Mouse (Mus musculus): ENCODE data around the gene Btg2. TPM values are rescaled to one million over a fixed set of nuclear protein-coding genes. Genes with fewer than 3 reads are reported as not detected.

Btg2 gene
- polyA plus RNA-seq, 1 experiment from 2014 or later, result 69.4 TPM

- Histone ChIP-seq H3K9ac (replicated peaks) (no peak overlapping the region), H3K4me2 (replicated peaks) (no peak overlapping the region), H3K4me1 (no peaks in the 10 kb centered on the region), H3K27me3 (no peaks in the 10 kb centered on the region), H3K4me3 (no peak overlapping the region), H3K9me3 (no peaks in the 10 kb centered on the region), H3K36me3 (no peaks in the 10 kb centered on the region), H3K27ac (replicated peaks) (no peak overlapping the region)
- ATAC-seq (replicated peaks), result peak; percentile 36
- WGBS, result 4% methylated on average over 5 of the region's 5 CpGs
Observed at GRCm38 (mm10) chr1:134106719-134107118, 27.8 kb upstream of the Btg2 start.

GRCm38 (mm10) chr1:134105764-134106430 lies 27.0 kb upstream of the Btg2 start:
- WGBS, result 60% methylated on average over 3 of the region's 3 CpGs
- no peaks in the 10 kb centered on the region for H3K27me3 ChIP-seq
- no peaks in the 10 kb centered on the region for H3K36me3 ChIP-seq
- no peaks in the 10 kb centered on the region for H3K4me1 ChIP-seq
- H3K4me2 ChIP-seq (replicated peaks), result no peak overlapping the region
- no peak for ATAC-seq (replicated peaks)
- H3K9ac ChIP-seq (replicated peaks), result no peak overlapping the region
- H3K9me3 ChIP-seq, result no peaks in the 10 kb centered on the region
- no peak overlapping the region for H3K27ac ChIP-seq (replicated peaks)
- H3K4me3 ChIP-seq, result no peak overlapping the region

GRCm38 (mm10) chr1:134105043-134105763 lies 26.3 kb upstream of the Btg2 start:
- 76% methylated on average over 11 of the region's 11 CpGs for WGBS
- H3K9me3 ChIP-seq, result no peaks in the 10 kb centered on the region
- no peak overlapping the region for H3K9ac ChIP-seq (replicated peaks)

GRCm38 (mm10) chr1:134103861-134104260 lies 24.9 kb upstream of the Btg2 start:
- H3K27ac ChIP-seq (replicated peaks), result no peak overlapping the region
- no peak for ATAC-seq (replicated peaks)
- no peak overlapping the region for H3K9ac ChIP-seq (replicated peaks)
- 68% methylated on average over 5 of the region's 5 CpGs for WGBS
- H3K4me3 ChIP-seq, result no peak overlapping the region
- H3K4me1 ChIP-seq, result peaks cover 11% of the 10 kb centered on the region
- H3K9me3 ChIP-seq, result no peaks in the 10 kb centered on the region
- no peak overlapping the region for H3K4me2 ChIP-seq (replicated peaks)
- H3K27me3 ChIP-seq, result no peaks in the 10 kb centered on the region
- no peaks in the 10 kb centered on the region for H3K36me3 ChIP-seq

More at GRCm38 (mm10) chr1:134105043-134105763, 26.3 kb upstream of the Btg2 start:
- Histone ChIP-seq H3K4me2 (replicated peaks) (no peak overlapping the region), H3K36me3 (no peaks in the 10 kb centered on the region), H3K4me1 (no peaks in the 10 kb centered on the region), H3K27ac (replicated peaks) (no peak overlapping the region), H3K4me3 (no peak overlapping the region), H3K27me3 (no peaks in the 10 kb centered on the region)
- ATAC-seq (replicated peaks), result no peak

GRCm38 (mm10) chr1:134101593-134101992 lies 22.7 kb upstream of the Btg2 start:
- H3K9ac ChIP-seq (replicated peaks), result no peak overlapping the region
- H3K9me3 ChIP-seq, result no peaks in the 10 kb centered on the region
- no peak overlapping the region for H3K4me2 ChIP-seq (replicated peaks)
- H3K4me3 ChIP-seq, result no peak overlapping the region
- no peak for ATAC-seq (replicated peaks)
- H3K27me3 ChIP-seq, result no peaks in the 10 kb centered on the region
- H3K36me3 ChIP-seq, result no peaks in the 10 kb centered on the region
- WGBS, result 75% methylated on average over 3 of the region's 3 CpGs
- peaks cover 34% of the 10 kb centered on the region for H3K4me1 ChIP-seq
- H3K27ac ChIP-seq (replicated peaks), result no peak overlapping the region

GRCm38 (mm10) chr1:134100928-134101327 lies 22.0 kb upstream of the Btg2 start:
- Histone ChIP-seq H3K9ac (replicated peaks) (no peak overlapping the region), H3K4me1 (peaks cover 40% of the 10 kb centered on the region), H3K27ac (replicated peaks) (no peak overlapping the region), H3K9me3 (no peaks in the 10 kb centered on the region), H3K4me3 (no peak overlapping the region), H3K4me2 (replicated peaks) (no peak overlapping the region), H3K36me3 (no peaks in the 10 kb centered on the region), H3K27me3 (no peaks in the 10 kb centered on the region)
- ATAC-seq (replicated peaks), result no peak
- WGBS, result 83% methylated on average over 4 of the region's 4 CpGs

GRCm38 (mm10) chr1:134100401-134100800 lies 21.5 kb upstream of the Btg2 start:
- Histone ChIP-seq H3K36me3 (no peaks in the 10 kb centered on the region), H3K4me3 (no peak overlapping the region), H3K4me1 (peaks cover 46% of the 10 kb centered on the region), H3K27me3 (no peaks in the 10 kb centered on the region), H3K4me2 (replicated peaks) (no peak overlapping the region), H3K9ac (replicated peaks) (no peak overlapping the region), H3K9me3 (no peaks in the 10 kb centered on the region), H3K27ac (replicated peaks) (no peak overlapping the region)
- ATAC-seq (replicated peaks), result no peak
- WGBS, result 85% methylated on average over 5 of the region's 5 CpGs

- 31% methylated on average over 12 of the region's 12 CpGs for WGBS
- Histone ChIP-seq H3K4me3 (peak overlapping the region; percentile 41), H3K36me3 (no peaks in the 10 kb centered on the region), H3K9ac (replicated peaks) (peak overlapping the region; percentile 46), H3K27ac (replicated peaks) (peak overlapping the region; percentile 93), H3K27me3 (no peaks in the 10 kb centered on the region), H3K4me1 (peaks cover 53% of the 10 kb centered on the region), H3K9me3 (no peaks in the 10 kb centered on the region), H3K4me2 (replicated peaks) (peak overlapping the region; percentile 67)
- 0 out of 2 replicates have a peak, but pooled peaks have one; percentile 5 for ATAC-seq (replicated peaks)
Observed at GRCm38 (mm10) chr1:134099516-134100235, 20.8 kb upstream of the Btg2 start.

GRCm38 (mm10) chr1:134098726-134099515 lies 20.0 kb upstream of the Btg2 start:
- 13% methylated on average over 17 of the region's 17 CpGs for WGBS
- peak overlapping the region; percentile 67 for H3K4me2 ChIP-seq (replicated peaks)
- no peaks in the 10 kb centered on the region for H3K27me3 ChIP-seq
- peak overlapping the region; percentile 93 for H3K27ac ChIP-seq (replicated peaks)
- peaks cover 60% of the 10 kb centered on the region for H3K4me1 ChIP-seq
- peak overlapping the region; percentile 41 for H3K4me3 ChIP-seq
- peak; percentile 51 for ATAC-seq (replicated peaks)
- peak overlapping the region; percentile 46 for H3K9ac ChIP-seq (replicated peaks)
- H3K36me3 ChIP-seq, result no peaks in the 10 kb centered on the region
- H3K9me3 ChIP-seq, result no peaks in the 10 kb centered on the region

GRCm38 (mm10) chr1:134097956-134098725 lies 19.2 kb upstream of the Btg2 start:
- peaks cover 68% of the 10 kb centered on the region for H3K4me1 ChIP-seq
- H3K9me3 ChIP-seq, result no peaks in the 10 kb centered on the region
- no peak for ATAC-seq (replicated peaks)
- 0 out of 2 replicates have a peak overlapping the region, but pooled peaks have one; percentile 46 for H3K9ac ChIP-seq (replicated peaks)
- H3K27me3 ChIP-seq, result no peaks in the 10 kb centered on the region
- no peak overlapping the region for H3K4me3 ChIP-seq
- H3K36me3 ChIP-seq, result no peaks in the 10 kb centered on the region
- H3K27ac ChIP-seq (replicated peaks), result peak overlapping the region; percentile 93
- peak overlapping the region; percentile 67; the same call in 1 of the 2 replicates for H3K4me2 ChIP-seq (replicated peaks)
- WGBS, result 64% methylated on average over 13 of the region's 13 CpGs
